Mouse (Mus musculus) small intestine, adult 2 months (tissue): ENCODE results near the gene Csrnp1.

Experiments
- CTCF ChIP-seq: fragments of 200-500 bp; IDR thresholded peaks from 2 replicates; pipeline ENCODE4 v1.5.1; 2012; ENCODE audit warnings: low read depth, mild to moderate bottlenecking, control low read depth, inconsistent platforms, low read length, moderate library complexity, mixed read lengths; ENCODE audit not compliant: insufficient replicate concordance, insufficient read length; ENCODE audit errors: extremely low read depth
- POLR2A ChIP-seq: fragments of 200-500 bp; IDR thresholded peaks from 2 replicates; pipeline ENCODE4 v1.6.1; 2012; ENCODE audit warnings: low read depth, mild to moderate bottlenecking, control low read depth, inconsistent platforms, low read length, moderate library complexity

GRCm38 (mm10) chr9:120007833-120008232, 23.4 kb upstream of the Csrnp1 start:
- TF ChIP-seq POLR2A (no peak), CTCF (no peak)
